Comparison of ENCODE assay signal across 8 mouse cellular contexts in the genomic region with DNA sequence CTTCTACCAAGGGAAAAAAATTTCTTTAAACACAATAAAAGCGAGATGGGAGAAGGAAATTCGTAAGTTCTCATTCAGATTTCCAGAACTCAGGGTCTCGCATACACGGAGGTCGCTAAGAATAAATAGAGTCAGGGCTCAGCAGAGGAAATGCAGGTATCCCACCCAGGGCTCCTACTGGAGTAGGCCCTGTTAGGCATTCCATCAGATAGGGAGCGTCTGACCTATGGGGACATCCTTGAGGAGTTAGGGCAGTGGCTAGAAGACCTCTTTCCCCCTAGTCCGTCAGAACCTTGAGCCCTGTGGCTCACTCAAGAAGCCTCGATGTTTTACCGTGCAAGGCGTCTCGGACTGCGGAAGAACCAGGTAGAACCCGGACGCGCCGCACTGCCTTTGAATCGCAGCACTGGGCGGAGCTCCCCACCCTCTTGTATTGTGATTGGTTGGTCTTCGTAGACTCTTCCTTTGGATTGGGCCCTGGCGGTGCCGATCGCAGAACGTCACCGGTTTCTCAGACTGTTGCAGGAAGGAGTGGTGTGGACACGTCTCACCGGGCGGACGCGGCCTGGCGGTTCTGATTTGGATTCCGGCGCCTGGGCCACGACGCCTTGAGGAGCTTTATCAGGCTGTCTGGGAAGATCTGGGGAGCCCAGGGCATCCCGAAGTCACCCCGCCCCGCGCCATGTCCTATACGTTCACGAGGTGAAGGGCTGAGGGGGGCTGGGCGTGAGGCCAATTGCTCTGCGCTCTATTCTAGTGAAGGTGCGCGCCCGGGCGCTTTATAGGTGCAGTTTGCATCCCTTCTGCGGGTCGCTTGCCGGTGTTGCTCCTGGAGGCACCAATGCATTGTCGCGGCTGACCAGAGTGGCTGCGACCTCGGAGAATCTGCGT. TPM values are rescaled to one million over a fixed set of nuclear protein-coding genes. Genes with fewer than 3 reads are reported as not detected.
A peak's percentile ranks its signal among the peaks of the same experiment; 100 is the strongest.
DNase-seq lines count a peak whose midpoint lies in the region; ATAC-seq and TF ChIP-seq lines count a peak whose summit lies in the region.

A gene (plus strand): TSS at position 506 of the 891 bp plus-strand sequence.

- peak within 1 kb of the TSS; percentile 80 for H3K9ac ChIP-seq in forebrain, embryonic 16.5 days (replicated peaks; ENCODE audit: low read depth, low read length)
- H3K9ac ChIP-seq in lung, embryonic 14.5 days: peak within 1 kb of the TSS; percentile 59

- H3K36me3 ChIP-seq in G1E (replicated peaks): peaks cover 9% of the 10 kb centered on the region
- H3K36me3 ChIP-seq in forebrain, embryonic 16.5 days (ENCODE audit: control insufficient read depth, insufficient read depth): 0 out of 2 replicates have a peak, but pooled peaks cover 3% of the 10 kb centered on the region
- 0 out of 2 replicates have a peak, but pooled peaks cover 5% of the 10 kb centered on the region for H3K36me3 ChIP-seq in lung, embryonic 14.5 days (ENCODE audit: insufficient read depth)
- H3K36me3 ChIP-seq in thymus, adult 2 months (ENCODE audit: control insufficient read depth, insufficient read depth, low read length): peaks cover 8% of the 10 kb centered on the region

- H3K9me3 ChIP-seq in G1E (replicated peaks): no peaks in the 10 kb centered on the region
- H3K9me3 ChIP-seq in forebrain, embryonic 16.5 days (ENCODE audit: control insufficient read depth, low read length): no peaks in the 10 kb centered on the region
- H3K9me3 ChIP-seq in lung, embryonic 14.5 days (ENCODE audit: low read depth, low read length): no peaks in the 10 kb centered on the region

- WGBS in forebrain, embryonic 16.5 days: under 1% methylated on average over 49 of the region's 54 CpGs
- WGBS in lung, embryonic 14.5 days: under 1% methylated on average over 52 of the region's 54 CpGs
- WGBS in olfactory bulb, adult 2 months: under 1% methylated on average over 52 of the region's 54 CpGs
- under 1% methylated on average over 49 of the region's 54 CpGs for WGBS in thymus, adult 2 months

- peaks cover 7% of the 10 kb centered on the region for H3K4me1 ChIP-seq in G1E (ENCODE audit: insufficient read depth, low read depth, low read length)
- H3K4me1 ChIP-seq in forebrain, embryonic 16.5 days (replicated peaks; ENCODE audit: control insufficient read depth, insufficient read depth, low read length): peaks cover 10% of the 10 kb centered on the region
- no peaks in the 10 kb centered on the region for H3K4me1 ChIP-seq in lung, embryonic 14.5 days (ENCODE audit: insufficient read depth)
- no peaks in the 10 kb centered on the region for H3K4me1 ChIP-seq in olfactory bulb, adult 2 months (ENCODE audit: control insufficient read depth, insufficient read depth, low read length)
- H3K4me1 ChIP-seq in thymus, adult 2 months (replicated peaks; ENCODE audit: control insufficient read depth, insufficient read depth, low read length): no peaks in the 10 kb centered on the region

- ATAC-seq in G1E (ENCODE audit: extremely low read depth, insufficient number of reproducible peaks, low FRiP score, poor library complexity, severe bottlenecking): peak; percentile 100
- ATAC-seq in forebrain, embryonic 16.5 days: peak; percentile 100
- ATAC-seq in lung, embryonic 14.5 days (ENCODE audit: insufficient read depth): peak; percentile 100

- peak within 1 kb of the TSS; percentile 65 for H3K4me2 ChIP-seq in forebrain, embryonic 16.5 days (ENCODE audit: low read length)
- H3K4me2 ChIP-seq in lung, embryonic 14.5 days: peak within 1 kb of the TSS; percentile 66

- H3K4me3 ChIP-seq in G1E (ENCODE audit: low read depth, low read length): peak within 1 kb of the TSS; percentile 85
- peak within 1 kb of the TSS; percentile 79 for H3K4me3 ChIP-seq in forebrain, embryonic 16.5 days (replicated peaks; ENCODE audit: low read length)
- peak within 1 kb of the TSS; percentile 96 for H3K4me3 ChIP-seq in layer of hippocampus, adult 2 months
- peak within 1 kb of the TSS; percentile 74 for H3K4me3 ChIP-seq in lung, embryonic 14.5 days (ENCODE audit: low read depth, low read length)
- peak within 1 kb of the TSS; percentile 97 for H3K4me3 ChIP-seq in olfactory bulb, adult 2 months (ENCODE audit: insufficient read depth, low read depth, low read length)
- H3K4me3 ChIP-seq in thymus, adult 2 months (ENCODE audit: control insufficient read depth, insufficient read depth, low read length): peak within 1 kb of the TSS; percentile 89

- peak within 1 kb of the TSS; percentile 77 for H3K27ac ChIP-seq in forebrain, embryonic 16.5 days (ENCODE audit: low read length)
- H3K27ac ChIP-seq in layer of hippocampus, adult 2 months: peak within 1 kb of the TSS; percentile 89
- peak within 1 kb of the TSS; percentile 79 for H3K27ac ChIP-seq in lung, embryonic 14.5 days (ENCODE audit: low read depth)
- peak within 1 kb of the TSS; percentile 88 for H3K27ac ChIP-seq in olfactory bulb, adult 2 months (ENCODE audit: insufficient read depth, low read depth, low read length)
- H3K27ac ChIP-seq in thymus, adult 2 months (ENCODE audit: control insufficient read depth, insufficient read depth, low read length): no peak within 1 kb of the TSS

- TF ChIP-seq CTCF in G1E (IDR thresholded peaks at IDR 0.05; ENCODE audit: low read depth, low read length): no peak
- peak; percentile 17; the same call in 1 of the 2 replicates for TF ChIP-seq CTCF in layer of hippocampus, adult 2 months (conservative IDR thresholded peaks at IDR 0.05)
- TF ChIP-seq CTCF in lung, embryonic 14.5 days (IDR thresholded peaks at IDR 0.05; ENCODE audit: low read depth): no peak
- TF ChIP-seq CTCF in olfactory bulb, adult 2 months (IDR thresholded peaks at IDR 0.05; ENCODE audit: insufficient read depth, low read depth, low read length): no peak
- TF ChIP-seq CTCF in thymus, adult 2 months (IDR thresholded peaks at IDR 0.05; ENCODE audit: borderline replicate concordance, control insufficient read depth, extremely low read depth, insufficient read depth, low read length, poor library complexity): peak; percentile 37; the same call in 1 of the 2 replicates

- no peaks in the 10 kb centered on the region for H3K27me3 ChIP-seq in G1E (ENCODE audit: insufficient read depth, low read length)
- no peaks in the 10 kb centered on the region for H3K27me3 ChIP-seq in forebrain, embryonic 16.5 days (replicated peaks; ENCODE audit: control insufficient read depth, insufficient read depth, low read length)
- H3K27me3 ChIP-seq in lung, embryonic 14.5 days (ENCODE audit: insufficient read depth, low read length): no peaks in the 10 kb centered on the region
- no peaks in the 10 kb centered on the region for H3K27me3 ChIP-seq in thymus, adult 2 months (ENCODE audit: control insufficient read depth, insufficient read depth, low read length)

- peak; percentile 96 for DNase-seq in G1E (ENCODE audit: low spot score)
- DNase-seq in cerebellum, adult 18-20 months: peak; percentile 93 to 95
- peak; percentile 95 to 96 for DNase-seq in heart, postnatal 36 days
- peak; percentile 93 to 95 for DNase-seq in layer of hippocampus, adult 2 months (ENCODE audit: low spot score in 2 of 2)
- DNase-seq in lung, embryonic 14.5 days: peak; percentile 96
- DNase-seq in thymus, adult 2 months: peak; percentile 95

- no peak for TF ChIP-seq POLR2A in olfactory bulb, adult 2 months (IDR thresholded peaks at IDR 0.05; ENCODE audit: insufficient read depth, low read depth, low read length)
- peak; percentile 64 for TF ChIP-seq POLR2A in thymus, adult 2 months (IDR thresholded peaks at IDR 0.05; ENCODE audit: control insufficient read depth, extremely low read depth, insufficient read depth, low read length, poor library complexity)

- intact Hi-C loops in heart, postnatal 36 days (cut with DNase I): loop anchor here (2.0 kb wide), 1 partner anchor 23 kb away; a partner anchor contains a TSS

RNA-seq across cellular contexts. Expression of the gene that starts here (rescaled TPM):
- total RNA-seq in G1E (2014; fragmentation: Nextera tagmentation) (71.0 and 85.2 TPM in 2 replicates), G1E (2017) (75.7 and 85.0 TPM in 2 replicates)
- 14.2 and 15.6 TPM in 2 replicates for polyA plus RNA-seq in G1E (2012)
- polyA plus RNA-seq in forebrain, embryonic 16.5 days (2015; fragmentation: Nextera tagmentation; extraction: Ambion mirVana): 22.3 and 24.6 TPM in 2 replicates
- 10 to 100 TPM; 13.5 to 14.7 TPM for total RNA-seq in heart, postnatal 36 days (2021)
- total RNA-seq in layer of hippocampus, adult 2 months (2021): 10 to 100 TPM; 22.9 to 26.9 TPM
- polyA plus RNA-seq in lung, embryonic 14.5 days (2014; fragmentation: Nextera tagmentation; extraction: Ambion mirVana): 22.7 and 25.6 TPM in 2 replicates
- polyA plus RNA-seq in olfactory bulb, adult 2 months (2012; ENCODE audit: insufficient read depth, insufficient read length, low replicate concordance, missing spikeins): not detected in 2 replicates
- polyA plus RNA-seq in thymus, adult 2 months (2012; rRNA removed): 7.0 and 8.2 TPM in 2 replicates

Comparison
In these comparisons a context has a peak if more than half of its experiments do, and no peak if none do; other contexts are left out.
1. CTCF ChIP-seq: peak in layer of hippocampus, adult 2 months (single experiment) and thymus, adult 2 months (single experiment); none in G1E (single experiment), lung, embryonic 14.5 days (single experiment) and olfactory bulb, adult 2 months (single experiment).
2. Peak in every context shown above with its lines, with median percentiles within 50 percentile points of each other: ATAC-seq, DNase-seq and H3K4me3 ChIP-seq.